Mouse (Mus musculus) MEL (cell line): ENCODE data around the gene Sun2. TPM values are rescaled to one million over a fixed set of nuclear protein-coding genes. Genes with fewer than 3 reads are reported as not detected.
A peak's percentile ranks its signal among the peaks of the same experiment; 100 is the strongest.

ENCODE experiments used
- DNase-seq: peaks from one replicate; pipeline ENCODE4 v3.0.0; 2011; ENCODE audit warnings: low read depth, low spot score
- H3K27ac ChIP-seq: 2 replicates; pipeline ENCODE4 v1.5.1; 2012; ENCODE audit warnings: low read depth, mild to moderate bottlenecking, control low read depth, low read length, moderate library complexity; ENCODE audit not compliant: control insufficient read depth
- H3K27me3 ChIP-seq, 2 experiments: fragments of 150-350 bp in 1 of 2; sonication (generic) in 1 of 2; 2 replicates each; pipeline ENCODE4 v1.6.1; 2012; ENCODE audit warnings: low read length in 2 of 2, mild to moderate bottlenecking in 2 of 2, improper control_type of control experiment in 1 of 2, moderate library complexity in 1 of 2; ENCODE audit not compliant: insufficient read depth in 2 of 2, control insufficient read depth in 1 of 2
- H3K36me3 ChIP-seq, 2 experiments: 2 replicates each; pipeline ENCODE4 v1.6.1; 2012 to 2014; ENCODE audit warnings: low read length in 2 of 2, improper control_type of control experiment in 1 of 2, inconsistent platforms in 1 of 2, mild to moderate bottlenecking in 1 of 2; ENCODE audit not compliant: insufficient read depth in 2 of 2, control insufficient read depth in 1 of 2
- H3K4me1 ChIP-seq, 2 experiments: fragments of 150-350 bp in 1 of 2; sonication (generic) in 1 of 2; 2 replicates each; pipeline ENCODE4 v1.6.1; 2012; ENCODE audit warnings: low read length in 2 of 2, improper control_type of control experiment in 1 of 2, mild to moderate bottlenecking in 1 of 2; ENCODE audit not compliant: insufficient read depth in 2 of 2, control insufficient read depth in 1 of 2
- H3K4me3 ChIP-seq, 2 experiments: fragments of 150-350 bp in 1 of 2; sonication (generic) in 1 of 2; 2 replicates each; pipeline ENCODE4 v1.5.1; 2012; ENCODE audit warnings: low read depth in 2 of 2, low read length in 2 of 2, mild to moderate bottlenecking in 2 of 2, moderate library complexity in 2 of 2, control low read depth in 1 of 2, improper control_type of control experiment in 1 of 2; ENCODE audit not compliant: control insufficient read depth in 1 of 2, insufficient read depth in 1 of 2
- H3K79me2 ChIP-seq: 2 replicates; pipeline ENCODE4 v1.6.1; 2012; ENCODE audit warnings: mild to moderate bottlenecking, low read length, moderate library complexity; ENCODE audit not compliant: control insufficient read depth, poor library complexity, insufficient read depth
- H3K9ac ChIP-seq: 2 replicates; pipeline ENCODE4 v1.6.1; 2012; ENCODE audit warnings: low read depth, mild to moderate bottlenecking, control low read depth, low read length, moderate library complexity; ENCODE audit not compliant: control insufficient read depth, poor library complexity, severe bottlenecking
- H3K9me3 ChIP-seq: fragments of 150-350 bp; sonication (generic); replicated peaks from 2 replicates; pipeline ENCODE4 v1.6.1; 2012; ENCODE audit warnings: mild to moderate bottlenecking, low read length, improper control_type of control experiment, moderate library complexity; ENCODE audit not compliant: insufficient read depth
- BHLHE40 ChIP-seq: IDR thresholded peaks from 2 replicates; pipeline ENCODE4 v1.6.1; 2012; ENCODE audit warnings: low read depth, mild to moderate bottlenecking, inconsistent platforms, low read length, improper control_type of control experiment, borderline replicate concordance
- CHD2 ChIP-seq: IDR thresholded peaks from 2 replicates; pipeline ENCODE4 v1.6.1; 2011; ENCODE audit warnings: low read length, improper control_type of control experiment
- E2F4 ChIP-seq: IDR thresholded peaks from 2 replicates; pipeline ENCODE4 v1.6.1; 2011; ENCODE audit warnings: low read depth, low read length, improper control_type of control experiment, borderline replicate concordance
- EP300 ChIP-seq, 2 experiments: IDR thresholded peaks; 2 replicates each; pipeline ENCODE4 v1.6.1; 2011; ENCODE audit warnings: improper control_type of control experiment in 2 of 2, low read length in 2 of 2, low read depth in 1 of 2, mild to moderate bottlenecking in 1 of 2
- GABPA ChIP-seq: IDR thresholded peaks from 2 replicates; pipeline ENCODE4 v1.6.1; 2012; ENCODE audit warnings: low read depth, mild to moderate bottlenecking, inconsistent platforms, low read length, improper control_type of control experiment, moderate library complexity
- GATA1 ChIP-seq: IDR thresholded peaks from 2 replicates; pipeline ENCODE4 v1.6.1; 2011; ENCODE audit warnings: low read depth, low read length, improper control_type of control experiment
- JUND ChIP-seq: IDR thresholded peaks from 2 replicates; pipeline ENCODE4 v1.6.1; 2011; ENCODE audit warnings: low read depth, mild to moderate bottlenecking, improper control_type of control experiment, low read length
- MXI1 ChIP-seq: IDR thresholded peaks from 2 replicates; pipeline ENCODE4 v1.6.1; 2011; ENCODE audit warnings: mild to moderate bottlenecking, low read depth, low read length, improper control_type of control experiment
- MYC ChIP-seq: IDR thresholded peaks from 2 replicates; pipeline ENCODE4 v1.6.1; 2011; ENCODE audit warnings: low read depth, mild to moderate bottlenecking, low read length, improper control_type of control experiment, moderate library complexity
- NELFE ChIP-seq: IDR thresholded peaks from 2 replicates; pipeline ENCODE4 v1.6.1; 2011; ENCODE audit warnings: low read depth, low read length, improper control_type of control experiment
- NRF1 ChIP-seq: IDR thresholded peaks from 2 replicates; pipeline ENCODE4 v1.6.1; 2014; ENCODE audit warnings: low read depth, mild to moderate bottlenecking, inconsistent platforms, low read length, improper control_type of control experiment, moderate library complexity; ENCODE audit not compliant: poor library complexity, insufficient read depth, severe bottlenecking
- POLR2A ChIP-seq, 2 experiments: IDR thresholded peaks; 2 replicates each; pipeline ENCODE4 v1.6.1; 2011 to 2012; ENCODE audit warnings: low read length in 2 of 2, mild to moderate bottlenecking in 2 of 2, control low read depth in 1 of 2, improper control_type of control experiment in 1 of 2, low read depth in 1 of 2, moderate library complexity in 1 of 2; ENCODE audit not compliant: control insufficient read depth in 1 of 2, insufficient read depth in 1 of 2, poor library complexity in 1 of 2
- RCOR1 ChIP-seq: IDR thresholded peaks from 2 replicates; pipeline ENCODE4 v1.6.1; 2012; ENCODE audit warnings: low read depth, mild to moderate bottlenecking, inconsistent platforms, low read length, improper control_type of control experiment
- SIN3A ChIP-seq: IDR thresholded peaks from 2 replicates; pipeline ENCODE4 v1.6.1; 2012; ENCODE audit warnings: low read length, improper control_type of control experiment, inconsistent platforms
- SMC3 ChIP-seq: IDR thresholded peaks from 2 replicates; pipeline ENCODE4 v1.6.1; 2011; ENCODE audit warnings: low read depth, low read length, improper control_type of control experiment
- TAL1 ChIP-seq: IDR thresholded peaks from 2 replicates; pipeline ENCODE4 v1.6.1; 2012; ENCODE audit warnings: mild to moderate bottlenecking, inconsistent platforms, low read length, moderate library complexity, mixed read lengths
- TCF12 ChIP-seq: IDR thresholded peaks from 2 replicates; pipeline ENCODE4 v1.6.1; 2014; ENCODE audit warnings: low read depth, mild to moderate bottlenecking, inconsistent platforms, low read length, improper control_type of control experiment, moderate library complexity
- ZNF384 ChIP-seq: IDR thresholded peaks from 2 replicates; pipeline ENCODE4 v1.6.1; 2012; ENCODE audit warnings: low read depth, mild to moderate bottlenecking, inconsistent platforms, low read length, improper control_type of control experiment
- polyA plus RNA-seq, 2 experiments: library from polyadenylated mRNA; stranded (reverse) in 1 of 2; unstranded in 1 of 2; fragments of >175 nt in 1 of 2; fragments of >200 nt in 1 of 2; gene quantifications; 2 replicates each; pipeline versions ENCODE4 v1.2.1 to v1.2.4; 2012; ENCODE audit warnings: low replicate concordance in 2 of 2, low read depth in 1 of 2; ENCODE audit not compliant: insufficient read length in 2 of 2, insufficient read depth in 1 of 2, missing spikeins in 1 of 2
- total RNA-seq: library from RNA; depleted of rRNA; stranded (reverse); fragments of 300-350 nt; gene quantifications from 2 replicates; pipeline ENCODE4 v1.2.3, GENCODE M21; 2012

The Sun2 gene
- total and polyA plus RNA-seq, 3 experiments, result 4.3 to 10.6 TPM; not detected in 1

- no peak for DNase-seq
- TF ChIP-seq SIN3A (0 out of 2 replicates have a peak, but pooled peaks have one; percentile 56), MYC (peak; percentile 45; the same call in 1 of the 2 replicates), TAL1 (no peak), NELFE (no peak; the same call in 1 of the 2 replicates)
- H3K27ac ChIP-seq, result no peak overlapping the region
- H3K4me1 ChIP-seq, result peaks cover 0 to 16% of the 10 kb centered on the region in 2 experiments; a peak in 2 of 4 replicates
- peak overlapping the region; percentile 65 to 82 for H3K4me3 ChIP-seq
- peak overlapping the region; percentile 74 for H3K9ac ChIP-seq
- H3K9me3 ChIP-seq, result no peaks in the 10 kb centered on the region
- peaks cover 0 to 11% of the 10 kb centered on the region in 2 experiments; a peak in 2 of 4 replicates for H3K36me3 ChIP-seq
- no peaks in the 10 kb centered on the region; the same call in 1 of the 2 replicates for H3K79me2 ChIP-seq
- no peaks in the 10 kb centered on the region for H3K27me3 ChIP-seq
These were observed 329 bp upstream of the Sun2 start for GRCm38 (mm10) chr15:79742706-79743023.

GRCm38 (mm10) chr15:79741173-79741858, 1.0 kb downstream of the Sun2 start:
- H3K79me2 ChIP-seq, result no peaks in the 10 kb centered on the region; the same call in 1 of the 2 replicates
- H3K4me3 ChIP-seq, result peak overlapping the region; percentile 65 to 82
- H3K27me3 ChIP-seq, result no peaks in the 10 kb centered on the region
- peaks cover 0 to 16% of the 10 kb centered on the region in 2 experiments; a peak in 2 of 4 replicates for H3K4me1 ChIP-seq
- peak; percentile 54 for DNase-seq
- no peak overlapping the region for H3K27ac ChIP-seq
- peaks cover 0 to 11% of the 10 kb centered on the region in 2 experiments; a peak in 3 of 4 replicates for H3K36me3 ChIP-seq
- no peaks in the 10 kb centered on the region for H3K9me3 ChIP-seq
- H3K9ac ChIP-seq, result peak overlapping the region; percentile 71
- peak; percentile 24; the same call in 1 of the 2 replicates for TF ChIP-seq GATA1
- TF ChIP-seq JUND, result no peak
- no peak for TF ChIP-seq GABPA
- no peak for TF ChIP-seq EP300 (IDR thresholded peaks at IDR 0.05; ENCODE audit: low read depth in 1 of 2, low read length in 2 of 2)
- no peak for TF ChIP-seq RCOR1
- TF ChIP-seq MXI1, result no peak
- peak in 1 of 2 experiments; percentile 14; a peak in 1 of 4 replicates for TF ChIP-seq POLR2A (IDR thresholded peaks at IDR 0.05; ENCODE audit: control insufficient read depth in 1 of 2, insufficient read depth in 1 of 2, low read depth in 1 of 2, low read length in 2 of 2, poor library complexity in 1 of 2)
- no peak for TF ChIP-seq SMC3
- TF ChIP-seq SIN3A, result 0 out of 2 replicates have a peak, but pooled peaks have one; percentile 25

- TF ChIP-seq RCOR1 (peak; percentile 85), SMC3 (no peak), NRF1 (no peak), E2F4 (no peak), CHD2 (no peak), EP300 (IDR thresholded peaks at IDR 0.05; ENCODE audit: low read depth in 1 of 2, low read length in 2 of 2) (0 out of 4 replicates have a peak, but pooled peaks of 1 of the 2 experiments have one; percentile 16), ZNF384 (no peak), BHLHE40 (peak; percentile 94), TCF12 (no peak)
- TF ChIP-seq, all 39 proteins: peak for 3
- peaks cover 0 to 11% of the 10 kb centered on the region in 2 experiments; a peak in 3 of 4 replicates for H3K36me3 ChIP-seq
- peak; percentile 44 for DNase-seq
- no peak overlapping the region for H3K4me3 ChIP-seq
- H3K79me2 ChIP-seq, result no peaks in the 10 kb centered on the region; the same call in 1 of the 2 replicates
- peaks cover 0 to 16% of the 10 kb centered on the region in 2 experiments; a peak in 2 of 4 replicates for H3K4me1 ChIP-seq
- H3K27ac ChIP-seq, result no peak overlapping the region
- no peaks in the 10 kb centered on the region for H3K9me3 ChIP-seq
- H3K9ac ChIP-seq, result no peak overlapping the region
- H3K27me3 ChIP-seq, result no peaks in the 10 kb centered on the region
These were observed 1.6 kb downstream of the Sun2 start for GRCm38 (mm10) chr15:79740739-79741138.
